Mouse (Mus musculus): ENCODE measurements at regions not wholly inside any gene's neighbourhood (a gene's known extent, or its start where the extent isn't known, plus 50 kb on each side); places are given as distances from the start of the nearest gene placed in this dataset.

DNA sequence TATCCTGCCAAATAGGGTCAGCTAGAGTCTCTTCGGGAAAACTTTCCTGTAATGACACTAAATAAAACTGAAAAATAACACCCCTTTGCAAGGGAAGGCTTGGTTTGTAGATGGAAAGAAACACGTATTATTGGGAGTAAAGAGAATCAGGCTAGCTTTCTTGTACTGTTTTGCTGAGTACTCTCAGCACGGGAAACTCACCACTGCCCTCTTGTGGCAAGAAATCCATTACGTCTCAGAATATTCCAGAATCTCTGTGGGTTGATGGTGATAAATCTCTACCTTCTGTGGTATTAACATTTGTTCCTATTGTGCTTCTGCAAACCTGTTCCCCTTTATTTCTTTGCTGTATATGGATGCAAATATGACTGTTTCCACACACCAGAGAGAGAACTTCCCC is 64.8 kb upstream of the Nmur2 start:
- TF ChIP-seq POLR2A (IDR thresholded peaks at IDR 0.05; ENCODE audit: borderline replicate concordance, extremely low read depth, low read depth, low read length): no peak
- TF ChIP-seq CTCF (IDR thresholded peaks at IDR 0.05; ENCODE audit: insufficient read depth, low read length): peak; percentile 34; the same call in 1 of the 2 replicates
